Mouse (Mus musculus) ovary, postnatal 14 days (tissue): ENCODE measurements around the gene Creb3l2.

Source experiments
- DNase-seq: peaks from one replicate; pipeline ENCODE4 v3.0.0; 2022; ENCODE audit warnings: low spot score

Creb3l2 gene

GRCm38 (mm10) chr6:37371341-37371740 is 70.6 kb downstream of the Creb3l2 start:
- no peak for DNase-seq

GRCm38 (mm10) chr6:37370566-37370965 is 71.4 kb downstream of the Creb3l2 start:
- DNase-seq: no peak

GRCm38 (mm10) chr6:37369750-37370149 is 72.2 kb downstream of the Creb3l2 start:
- no peak for DNase-seq

- no peak for DNase-seq
These were observed 73.7 kb downstream of the Creb3l2 start for GRCm38 (mm10) chr6:37368281-37368680.

GRCm38 (mm10) chr6:37366991-37367390 is 75.0 kb downstream of the Creb3l2 start:
- no peak for DNase-seq

GRCm38 (mm10) chr6:37365179-37365578 is 76.8 kb downstream of the Creb3l2 start:
- DNase-seq: no peak

GRCm38 (mm10) chr6:37364361-37364760 is 77.6 kb downstream of the Creb3l2 start:
- DNase-seq: no peak

GRCm38 (mm10) chr6:37360813-37361385 is 81.0 kb downstream of the Creb3l2 start:
- DNase-seq: no peak

- DNase-seq: peak; percentile 67
These were observed 87.3 kb downstream of the Creb3l2 start for GRCm38 (mm10) chr6:37354449-37355179.

- no peak for DNase-seq
These were observed 88.3 kb downstream of the Creb3l2 start for GRCm38 (mm10) chr6:37353616-37354015.

GRCm38 (mm10) chr6:37351731-37352380 is 90.1 kb downstream of the Creb3l2 start:
- peak; percentile 52 for DNase-seq

GRCm38 (mm10) chr6:37350315-37350714 is 91.6 kb downstream of the Creb3l2 start:
- no peak for DNase-seq

GRCm38 (mm10) chr6:37347606-37348005 is 94.3 kb downstream of the Creb3l2 start:
- no peak for DNase-seq

GRCm38 (mm10) chr6:37338055-37338454 is 103.9 kb downstream of the Creb3l2 start:
- no peak for DNase-seq

GRCm38 (mm10) chr6:37336831-37337260 is 105.1 kb downstream of the Creb3l2 start:
- no peak for DNase-seq

- DNase-seq: no peak
These were observed 105.6 kb downstream of the Creb3l2 start for GRCm38 (mm10) chr6:37336381-37336780.

GRCm38 (mm10) chr6:37332846-37333245 is 109.1 kb downstream of the Creb3l2 start:
- DNase-seq: no peak

- DNase-seq: no peak
These were observed 111.8 kb downstream of the Creb3l2 start for GRCm38 (mm10) chr6:37329901-37330864.

- DNase-seq: no peak
These were observed 112.6 kb downstream of the Creb3l2 start for GRCm38 (mm10) chr6:37329376-37329775.

GRCm38 (mm10) chr6:37328671-37329070 is 113.3 kb downstream of the Creb3l2 start:
- no peak for DNase-seq

- no peak for DNase-seq
These were observed 114.4 kb downstream of the Creb3l2 start for GRCm38 (mm10) chr6:37327519-37327918.

- no peak for DNase-seq
These were observed 115.4 kb downstream of the Creb3l2 start for GRCm38 (mm10) chr6:37326603-37326955.
